Mouse (Mus musculus): Measurements from ENCODE around the gene Rhcg.

The Rhcg gene

DNA sequence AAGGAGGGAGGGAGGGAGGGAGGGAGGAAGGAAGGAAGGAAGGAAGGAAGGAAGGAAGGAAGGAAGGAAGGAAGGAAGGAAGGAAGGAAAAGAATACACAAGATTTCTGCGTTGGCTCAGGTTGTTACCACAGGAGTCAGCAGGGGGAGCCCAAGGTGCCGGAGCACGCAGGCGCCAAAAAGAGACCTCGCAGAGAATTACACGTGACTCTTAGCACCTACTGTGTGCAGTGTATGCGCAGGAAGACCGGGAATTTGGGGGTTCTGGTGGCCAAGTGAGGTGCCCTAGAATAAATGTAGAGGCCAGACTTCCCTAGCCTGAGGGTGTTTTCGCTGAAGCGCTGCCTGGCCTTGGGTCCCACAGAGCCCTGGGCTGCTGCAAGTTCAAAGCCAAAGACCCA is 64.8 kb downstream of the Rhcg start:
- no peak for DNase-seq (ENCODE audit: low read depth)

DNA sequence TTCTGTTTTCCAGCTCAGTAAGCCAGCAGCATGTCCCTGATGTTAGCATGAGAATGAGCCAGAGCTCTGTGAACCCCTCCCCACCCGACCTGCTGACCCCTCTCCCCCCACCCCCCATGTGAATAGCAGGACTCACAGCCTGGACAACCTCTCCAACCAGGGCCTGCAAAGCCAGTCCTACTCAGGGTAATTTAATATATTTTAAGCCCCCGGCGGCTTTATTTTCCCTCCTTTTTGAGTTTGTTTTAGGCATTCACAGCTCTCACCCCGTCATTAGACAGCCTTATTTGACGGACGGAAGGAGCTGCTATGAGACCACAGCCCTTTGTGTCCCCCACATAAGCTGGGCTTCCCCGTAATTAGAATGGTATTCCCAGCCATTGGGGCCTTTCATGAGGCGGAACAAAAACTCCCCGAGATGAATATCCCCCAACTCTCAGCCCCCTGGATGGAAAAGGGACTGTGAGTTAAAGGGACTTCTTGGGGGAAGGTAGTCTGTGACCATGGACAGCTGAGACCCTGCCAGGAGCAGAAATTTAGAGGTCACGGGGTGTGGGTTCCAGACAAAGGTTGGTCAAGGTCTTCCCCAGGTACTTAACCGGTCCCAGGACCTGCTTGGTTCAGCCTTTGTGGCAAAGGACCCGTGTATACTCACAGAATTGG is 68.4 kb downstream of the Rhcg start:
- no peak for DNase-seq (ENCODE audit: low read depth)

DNA sequence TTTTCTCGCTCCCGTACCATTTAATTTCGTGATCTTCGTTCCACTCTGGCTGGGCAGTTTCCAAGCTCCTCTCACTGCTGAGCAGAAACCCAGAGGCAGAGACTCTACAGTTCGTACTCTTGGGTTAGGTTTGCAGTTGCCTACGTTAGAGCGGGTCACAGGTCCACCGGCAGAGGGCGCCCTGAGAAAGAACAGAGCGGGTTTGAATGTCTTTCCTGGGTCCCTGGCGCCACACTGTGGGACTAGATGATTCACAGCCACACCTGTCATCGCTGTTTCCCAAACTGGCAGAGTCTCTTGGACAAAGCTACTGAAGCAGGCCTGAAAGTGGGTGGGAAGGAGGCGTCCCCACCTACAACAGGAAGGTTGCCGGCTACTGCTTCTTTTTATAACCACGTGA is 70.4 kb downstream of the Rhcg start:
- DNase-seq (ENCODE audit: low read depth) = peak; percentile 72

DNA sequence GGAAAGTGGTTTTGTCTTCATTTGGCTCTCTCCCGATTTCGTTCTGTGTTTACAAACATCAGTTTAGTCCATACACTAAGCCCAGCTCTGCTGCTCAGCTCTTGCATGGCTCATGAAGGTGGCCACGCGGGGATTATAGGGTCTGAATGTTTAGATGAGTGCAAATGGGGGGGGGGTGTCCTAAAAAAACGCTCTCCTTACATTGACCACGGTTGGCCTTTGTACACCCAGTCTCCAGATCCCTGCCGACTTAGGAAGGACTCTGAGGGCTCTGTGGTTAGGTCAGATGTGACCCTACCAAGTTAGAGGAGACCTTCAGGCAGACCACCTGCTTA is 72.4 kb downstream of the Rhcg start:
- DNase-seq (ENCODE audit: low read depth) = no peak

DNA sequence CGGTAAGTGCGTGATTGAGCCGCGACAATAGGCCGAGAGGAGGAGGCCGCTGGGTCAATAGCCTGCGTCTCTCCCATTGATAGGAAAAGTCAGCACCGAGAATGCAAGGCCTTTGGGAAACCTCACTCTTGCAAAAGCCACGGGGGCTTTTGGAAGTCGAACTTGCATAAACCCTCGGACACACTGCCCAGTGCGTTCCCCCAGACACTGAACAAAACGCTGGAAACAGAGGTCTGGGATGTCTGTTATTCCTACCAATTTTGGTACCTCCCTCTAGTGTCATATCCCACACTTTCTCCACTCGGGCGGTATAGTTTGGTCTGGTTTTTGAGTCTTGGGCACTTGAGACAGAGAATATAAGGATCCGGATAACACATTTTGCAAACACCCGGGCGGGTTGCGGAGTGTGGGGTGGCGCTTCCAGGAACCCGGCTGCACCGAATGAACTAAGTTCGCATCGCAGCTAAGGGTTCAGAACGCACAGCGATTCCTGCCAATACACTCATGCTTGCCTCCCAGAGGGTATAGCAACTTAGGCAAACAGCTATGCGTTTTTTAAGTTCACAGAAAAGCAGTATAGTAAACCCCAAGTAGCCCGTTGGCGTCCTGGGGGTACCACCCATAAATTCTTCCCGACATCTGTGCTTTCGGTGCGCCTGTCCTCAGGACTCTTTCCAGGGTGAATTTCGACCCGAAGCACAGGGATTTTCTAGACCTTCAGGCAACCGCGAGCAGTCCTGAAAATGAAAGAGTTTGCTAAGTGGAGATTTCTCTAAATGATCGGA is 73.0 kb downstream of the Rhcg start:
- DNase-seq (ENCODE audit: low read depth) = no peak

All from naive thymus-derived CD4-positive, alpha-beta T cell, adult 2 months (primary cell).